Comparison of ENCODE assay signal across 9 mouse cellular contexts in the genomic region with DNA sequence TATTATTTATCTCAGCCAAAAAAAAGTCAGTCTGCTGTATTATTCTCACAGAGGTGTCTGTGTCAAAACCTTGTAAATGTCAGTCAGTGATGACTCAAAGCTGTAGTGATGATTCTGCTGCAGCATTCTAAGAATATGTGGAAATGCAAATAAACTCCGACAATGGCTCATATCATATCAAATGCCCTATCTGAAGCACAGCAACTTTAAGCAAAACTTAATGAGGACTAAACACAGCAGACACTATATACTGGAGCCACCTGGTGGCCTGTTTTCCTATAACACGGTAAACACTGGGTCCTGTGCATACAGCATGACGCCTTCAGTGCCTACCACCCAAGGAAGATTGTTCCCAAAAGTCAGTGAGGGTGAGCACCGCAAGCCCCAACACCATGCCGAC. TPM values are rescaled to one million over a fixed set of nuclear protein-coding genes. Genes with fewer than 3 reads are reported as not detected.
DNase-seq lines count a peak whose midpoint lies in the region; ATAC-seq and TF ChIP-seq lines count a peak whose summit lies in the region.
"Had no signal": no experiment of that assay in that cellular context is flagged by ENCODE, and none has a peak within 500 bp of the region (broad histone marks: within the 10 kb centered on the region; RNA-seq: fewer than 3 reads in every experiment).

No protein-coding gene starts in this region.

- no peaks in the 10 kb centered on the region for H3K9me3 ChIP-seq in kidney, embryonic 16.5 days (ENCODE audit: low read length)
- H3K9me3 ChIP-seq in lung, postnatal 0 days (ENCODE audit: low read length), result no peaks in the 10 kb centered on the region
- H3K9me3 ChIP-seq: megakaryocyte, embryonic 14.5 days had no signal

- H3K4me2 ChIP-seq in kidney, embryonic 16.5 days (replicated peaks; ENCODE audit: low read depth, low read length), result no peak overlapping the region
- H3K4me2 ChIP-seq in lung, postnatal 0 days (replicated peaks; ENCODE audit: low read depth, low read length), result no peak overlapping the region

- peak; percentile 75 for TF ChIP-seq CTCF in lung, postnatal 0 days (IDR thresholded peaks at IDR 0.05)

- ATAC-seq in kidney, embryonic 16.5 days (ENCODE audit: low FRiP score, low TSS enrichment), result peak; percentile 46; the same call in 1 of the 2 replicates
- peak; percentile 54 for ATAC-seq in lung, postnatal 0 days

- no peak overlapping the region for H3K27ac ChIP-seq in kidney, embryonic 16.5 days (ENCODE audit: low read length)
- no peak overlapping the region for H3K27ac ChIP-seq in lung, postnatal 0 days (ENCODE audit: low read length)

- WGBS in kidney, embryonic 16.5 days, result 38% methylated on average over 5 of the region's 5 CpGs
- 37% methylated on average over 5 of the region's 5 CpGs for whole genome bisulfite sequencing in lung, postnatal 0 days

- H3K4me1 ChIP-seq in kidney, embryonic 16.5 days (ENCODE audit: insufficient read depth, low read length), result no peaks in the 10 kb centered on the region
- H3K4me1 ChIP-seq in lung, postnatal 0 days (ENCODE audit: insufficient read depth, low read depth, low read length), result no peaks in the 10 kb centered on the region

- H3K27me3 ChIP-seq in kidney, embryonic 16.5 days (ENCODE audit: insufficient read depth, low read length), result no peaks in the 10 kb centered on the region
- H3K27me3 ChIP-seq in lung, postnatal 0 days (replicated peaks; ENCODE audit: insufficient read depth, low read length), result no peaks in the 10 kb centered on the region
- H3K27me3 ChIP-seq: megakaryocyte, embryonic 14.5 days had no signal

- no peak overlapping the region for H3K9ac ChIP-seq in kidney, embryonic 16.5 days (replicated peaks; ENCODE audit: low read length)
- H3K9ac ChIP-seq in lung, postnatal 0 days (replicated peaks; ENCODE audit: low read depth), result no peak overlapping the region

- peak; percentile 9 to 10 for DNase-seq in cerebellum, adult 18-20 months
- no peak for DNase-seq in cerebellum, adult 11-12 months
- DNase-seq in A20 (ENCODE audit: low read depth, low spot score), result peak; percentile 75
- peak; percentile 21 to 42 for DNase-seq in adrenal gland, postnatal 36 days
- peak; percentile 28 for DNase-seq in gastrocnemius, postnatal 10 days
- peak; percentile 55 for DNase-seq in lung, postnatal 0 days (ENCODE audit: low spot score)
- peak; percentile 50 to 71 for DNase-seq in right cerebral cortex, adult 2 months (ENCODE audit: low spot score in 2 of 2)

- H3K36me3 ChIP-seq in kidney, embryonic 16.5 days (ENCODE audit: insufficient read depth, low read length), result no peaks in the 10 kb centered on the region
- H3K36me3 ChIP-seq in lung, postnatal 0 days (ENCODE audit: insufficient read depth, low read length), result no peaks in the 10 kb centered on the region

- no peak for TF ChIP-seq EP300 in lung, postnatal 0 days (IDR thresholded peaks at IDR 0.05)

- H3K4me3 ChIP-seq in kidney, embryonic 16.5 days (ENCODE audit: low read length), result no peak overlapping the region
- no peak overlapping the region for H3K4me3 ChIP-seq in lung, postnatal 0 days (ENCODE audit: low read depth, low read length)
- H3K4me3 ChIP-seq: megakaryocyte, embryonic 14.5 days had no signal

RNA-seq across cellular contexts. Expression of a gene that starts 41.1 kb away (rescaled TPM):
- total RNA-seq in adrenal gland, postnatal 36 days (2021), result 1 to 10 TPM; 4.9 to 5.4 TPM
- total RNA-seq in gastrocnemius, postnatal 10 days (2021), result 1 to 10 TPM; 5.2 to 6.6 TPM
- polyA plus RNA-seq in kidney, embryonic 16.5 days (2015; fragmentation: Nextera tagmentation; extraction: Ambion mirVana), result 38.0 and 39.8 TPM in 2 replicates
- 13.4 TPM in 2 replicates for polyA plus RNA-seq in lung, postnatal 0 days (2015; fragmentation: Nextera tagmentation; extraction: Ambion mirVana)
